Mouse (Mus musculus): ENCODE measurements around the gene Pde9a. TPM values are rescaled to one million over a fixed set of nuclear protein-coding genes. Genes with fewer than 3 reads are reported as not detected.
"Not testable (repeated sequence)": the region's sequence is repeated elsewhere in the genome, so short reads cannot be mapped to it uniquely, and the experiment has no call there.

Gene Pde9a
- polyA plus RNA-seq (2016; fragmentation: Nextera tagmentation; extraction: Ambion mirVana) = 30.3 and 32.4 TPM in 2 replicates

DNA sequence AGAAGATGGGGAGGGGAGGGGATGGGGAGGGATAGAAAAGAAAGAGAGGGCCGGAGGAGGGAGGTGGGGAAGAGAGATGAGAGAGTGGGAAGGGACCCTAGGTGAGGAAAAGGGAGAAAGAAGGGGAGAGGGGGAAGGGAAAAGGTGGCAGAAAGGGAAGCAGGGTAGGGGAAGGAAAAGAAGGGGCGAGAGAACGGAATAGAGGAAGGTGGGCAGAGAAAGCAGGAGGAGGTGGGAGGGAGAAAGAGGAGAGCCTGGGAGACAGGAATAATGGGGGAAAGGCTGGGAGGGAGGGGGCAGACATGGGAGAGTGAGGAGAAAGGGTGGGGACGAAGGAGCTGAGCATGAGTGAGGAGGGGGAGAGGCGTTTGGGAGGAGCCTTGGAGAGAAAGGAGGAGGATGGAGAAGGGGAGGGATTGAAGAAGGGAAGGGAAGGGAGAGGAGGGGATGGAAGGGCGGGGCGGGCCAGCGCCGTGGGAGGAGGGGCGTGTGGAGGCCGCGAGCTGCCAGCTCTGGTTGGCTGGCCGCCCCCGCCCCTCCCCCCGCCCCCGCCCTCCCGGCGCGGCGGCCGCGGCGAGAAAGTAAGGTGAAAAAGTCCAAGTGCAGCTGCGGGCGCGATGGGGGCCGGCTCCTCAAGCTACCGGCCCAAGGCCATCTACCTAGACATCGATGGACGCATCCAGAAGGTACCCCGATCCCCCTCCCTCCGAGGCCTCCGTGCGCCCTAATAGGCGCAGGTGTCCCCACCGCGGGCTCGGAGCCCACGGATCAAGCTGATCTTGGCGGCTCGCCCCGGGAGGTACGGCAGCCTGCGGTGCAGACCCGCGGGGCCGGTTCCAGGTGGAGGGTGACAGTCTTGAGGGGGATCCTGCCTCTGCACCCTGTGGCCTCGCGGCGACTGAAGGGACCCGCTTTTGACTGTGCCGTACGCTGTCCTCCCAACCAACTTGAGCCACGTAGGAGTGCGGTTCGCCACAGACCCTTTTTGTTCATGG is at the start of gene Pde9a:
TSS of gene Pde9a (plus strand) at position 540 of the 995 bp plus-strand sequence.
- 1% methylated on average over 38 of the region's 56 CpGs for WGBS
- no peaks in the 10 kb centered on the region for H3K36me3 ChIP-seq
- peaks cover 48% of the 10 kb centered on the region for H3K4me1 ChIP-seq
- ATAC-seq (ENCODE audit: low FRiP score, low read depth) = peak; percentile 90
- no peaks in the 10 kb centered on the region for H3K9me3 ChIP-seq
- peak within 1 kb of the TSS; percentile 78 for H3K9ac ChIP-seq (replicated peaks)
- H3K4me3 ChIP-seq = peak within 1 kb of the TSS; percentile 64
- H3K27ac ChIP-seq (replicated peaks) = peak within 1 kb of the TSS; percentile 75
- peak within 1 kb of the TSS; percentile 73 for H3K4me2 ChIP-seq (replicated peaks)
- H3K27me3 ChIP-seq = peaks cover 25% of the 10 kb centered on the region

DNA sequence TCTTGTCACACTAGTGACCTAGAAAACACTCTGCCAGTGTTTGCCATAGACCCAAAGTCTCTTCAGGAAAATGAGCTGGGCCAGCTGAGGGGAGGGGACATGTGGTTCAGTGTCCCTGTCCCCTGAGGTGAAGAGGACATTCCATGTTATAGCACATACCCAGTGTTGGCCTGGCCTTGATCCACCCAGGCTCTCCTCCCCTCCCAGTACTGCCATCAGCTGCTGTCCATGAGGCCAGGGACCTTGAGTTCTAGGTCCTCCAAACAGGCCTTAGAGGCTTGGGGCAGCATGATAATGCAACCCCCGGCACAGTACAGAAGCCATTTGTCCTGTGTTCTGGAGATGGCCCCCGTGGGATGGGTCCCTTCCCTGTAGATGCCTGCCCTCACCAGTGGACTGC is 46.2 kb upstream of the Pde9a start:
- Histone ChIP-seq H3K4me3 (no peak overlapping the region), H3K9ac (replicated peaks) (no peak overlapping the region), H3K4me1 (0 out of 2 replicates have a peak, but pooled peaks cover 6% of the 10 kb centered on the region), H3K27ac (replicated peaks) (no peak overlapping the region), H3K36me3 (no peaks in the 10 kb centered on the region), H3K9me3 (no peaks in the 10 kb centered on the region), H3K4me2 (replicated peaks) (no peak overlapping the region), H3K27me3 (no peaks in the 10 kb centered on the region)
- WGBS = 75% methylated on average over 2 of the region's 2 CpGs
- ATAC-seq (ENCODE audit: low FRiP score, low read depth) = no peak

DNA sequence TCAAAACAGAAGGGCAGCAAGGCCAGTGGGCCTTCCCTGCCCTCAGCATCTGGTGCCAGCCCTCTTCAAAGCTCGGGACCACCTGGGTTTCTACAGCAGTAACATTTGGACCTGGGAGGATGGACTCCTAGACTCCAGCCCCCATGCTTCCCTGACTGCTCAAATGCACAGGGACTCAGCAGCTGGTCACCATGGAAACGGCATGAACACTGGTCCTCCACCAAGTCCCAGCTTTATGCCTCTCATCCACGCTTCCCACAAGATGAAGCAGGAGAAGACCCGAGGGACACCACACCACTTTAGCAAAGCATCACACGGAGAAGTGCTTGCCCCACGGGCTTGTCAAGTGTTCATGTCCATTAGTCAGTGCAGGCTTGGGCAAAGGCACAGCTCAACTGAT is 43.8 kb upstream of the Pde9a start:
- WGBS = 57% methylated on average over 6 of the region's 6 CpGs
- no peak overlapping the region for H3K9ac ChIP-seq (replicated peaks)
- no peak overlapping the region for H3K4me3 ChIP-seq

DNA sequence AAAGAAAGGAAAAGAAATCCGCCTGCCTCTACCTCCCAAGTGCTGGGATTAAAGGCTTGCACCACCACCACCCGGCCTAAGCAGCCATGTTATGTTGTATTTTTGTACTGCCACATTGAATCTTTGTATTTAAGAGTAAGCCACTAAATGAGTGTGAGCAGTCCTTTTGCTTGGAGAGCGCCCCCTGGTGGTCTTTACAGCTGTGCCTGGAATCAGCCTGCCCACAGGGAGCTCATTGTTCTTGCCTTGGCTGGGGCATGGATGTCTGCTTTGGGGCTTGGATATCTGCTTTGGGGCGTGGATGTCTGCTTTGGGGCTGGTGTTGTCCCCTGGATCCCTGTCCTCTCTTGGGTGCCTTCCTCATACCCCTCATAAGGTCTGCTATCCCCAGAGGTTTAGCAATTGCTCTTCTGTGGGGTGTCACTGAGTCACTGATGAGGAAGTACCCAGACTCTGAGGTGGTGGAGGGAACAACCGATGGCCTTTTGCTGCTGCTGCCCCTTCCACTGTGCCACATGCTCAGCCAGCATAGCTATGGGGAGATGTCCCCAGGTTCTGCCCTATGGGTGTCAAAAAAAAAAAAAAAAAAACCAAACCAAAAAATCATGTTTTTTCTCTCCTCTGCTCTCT is 41.7 kb upstream of the Pde9a start:
- Histone ChIP-seq H3K4me1 (0 out of 2 replicates have a peak, but pooled peaks cover 6% of the 10 kb centered on the region), H3K36me3 (no peaks in the 10 kb centered on the region), H3K9ac (replicated peaks) (no peak overlapping the region), H3K27me3 (no peaks in the 10 kb centered on the region), H3K4me2 (replicated peaks) (no peak overlapping the region), H3K4me3 (no peak overlapping the region), H3K27ac (replicated peaks) (no peak overlapping the region), H3K9me3 (no peaks in the 10 kb centered on the region)
- WGBS = 39% methylated on average over 5 of the region's 5 CpGs
- no peak for ATAC-seq (ENCODE audit: low FRiP score, low read depth)

More for the DNA sequence above, 43.8 kb upstream of the Pde9a start:
- H3K27me3 ChIP-seq = no peaks in the 10 kb centered on the region
- H3K4me2 ChIP-seq (replicated peaks) = no peak overlapping the region
- no peak overlapping the region for H3K27ac ChIP-seq (replicated peaks)
- no peaks in the 10 kb centered on the region for H3K9me3 ChIP-seq
- 0 out of 2 replicates have a peak, but pooled peaks cover 6% of the 10 kb centered on the region for H3K4me1 ChIP-seq
- no peak for ATAC-seq (ENCODE audit: low FRiP score, low read depth)
- no peaks in the 10 kb centered on the region for H3K36me3 ChIP-seq

DNA sequence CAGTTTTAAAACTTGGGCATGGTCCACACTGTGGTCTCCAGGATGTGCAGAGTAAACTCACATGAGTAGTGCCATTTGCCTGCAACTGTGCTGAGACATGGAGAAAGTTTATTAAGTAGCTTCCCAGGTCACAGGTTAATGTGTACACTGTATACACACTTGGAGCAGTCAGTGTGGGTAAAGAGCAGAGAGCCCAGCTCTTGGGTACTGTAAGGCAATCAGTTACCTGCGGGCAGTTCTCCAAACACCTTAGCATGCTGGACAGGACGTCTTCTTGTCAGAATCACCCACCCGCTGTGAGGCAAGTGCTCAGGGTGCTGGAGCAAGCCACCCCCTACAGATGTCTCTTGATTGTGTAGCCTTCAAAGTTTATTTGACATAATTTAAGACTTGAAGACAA is 41.2 kb upstream of the Pde9a start:
- Histone ChIP-seq H3K36me3 (0 out of 2 replicates have a peak, but pooled peaks cover 2% of the 10 kb centered on the region), H3K27ac (replicated peaks) (no peak overlapping the region), H3K4me3 (no peak overlapping the region), H3K27me3 (no peaks in the 10 kb centered on the region; the same call in 1 of the 2 replicates), H3K4me1 (0 out of 2 replicates have a peak, but pooled peaks cover 6% of the 10 kb centered on the region), H3K4me2 (replicated peaks) (no peak overlapping the region), H3K9me3 (no peaks in the 10 kb centered on the region), H3K9ac (replicated peaks) (no peak overlapping the region)
- 94% methylated on average over 3 of the region's 3 CpGs for WGBS
- ATAC-seq (ENCODE audit: low FRiP score, low read depth) = no peak

DNA sequence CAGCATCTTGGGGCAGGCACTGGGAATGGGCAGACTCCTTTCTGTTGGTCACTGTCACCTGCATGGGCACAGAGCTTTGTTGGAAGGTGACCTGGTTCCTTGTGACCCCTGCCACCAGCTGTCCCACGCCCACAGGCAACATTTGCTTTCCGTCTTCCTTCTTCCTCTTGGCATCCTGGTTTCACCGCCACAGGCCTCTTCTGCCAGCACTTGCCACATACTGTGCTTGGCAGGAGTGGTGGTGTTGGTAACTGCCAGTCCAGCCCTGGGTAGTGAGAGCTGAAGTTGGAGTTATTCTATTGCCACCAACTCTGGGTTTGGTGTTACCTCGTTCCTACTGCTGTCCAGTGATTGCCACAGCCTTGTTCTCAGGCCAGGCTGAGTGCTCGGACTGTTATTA is 37.9 kb upstream of the Pde9a start:
- no peaks in the 10 kb centered on the region for H3K9me3 ChIP-seq
- no peak overlapping the region for H3K9ac ChIP-seq (replicated peaks)
- no peak overlapping the region for H3K4me2 ChIP-seq (replicated peaks)
- H3K4me1 ChIP-seq = peaks cover 11% of the 10 kb centered on the region; the same call in 1 of the 2 replicates
- no peak overlapping the region for H3K4me3 ChIP-seq
- no peaks in the 10 kb centered on the region; the same call in 1 of the 2 replicates for H3K27me3 ChIP-seq
- no peak for ATAC-seq (ENCODE audit: low FRiP score, low read depth)
- 83% methylated on average over 5 of the region's 5 CpGs for WGBS
- H3K27ac ChIP-seq (replicated peaks) = no peak overlapping the region
- 0 out of 2 replicates have a peak, but pooled peaks cover 7% of the 10 kb centered on the region for H3K36me3 ChIP-seq

DNA sequence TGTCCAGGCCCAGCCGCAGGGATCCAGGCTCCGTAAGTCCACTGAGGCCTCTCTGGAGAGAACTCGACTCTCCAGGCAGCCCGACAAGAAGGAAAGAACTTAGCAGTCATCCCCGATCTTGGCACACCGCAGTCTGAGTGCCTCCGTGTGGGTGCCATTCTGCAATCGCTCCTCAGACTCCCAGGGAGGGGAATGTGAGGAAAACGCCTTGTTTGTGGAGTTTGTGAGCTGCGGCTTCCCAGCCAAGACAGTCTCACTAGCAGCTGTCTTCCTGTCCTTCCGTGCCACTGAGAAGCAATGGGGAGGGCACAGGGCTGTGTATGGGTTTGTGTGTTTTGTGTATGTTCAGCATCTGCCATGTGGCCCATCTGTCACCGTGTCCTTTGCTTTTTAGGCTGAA is 36.6 kb upstream of the Pde9a start:
- H3K4me3 ChIP-seq = no peak overlapping the region
- no peak overlapping the region for H3K9ac ChIP-seq (replicated peaks)
- H3K27ac ChIP-seq (replicated peaks) = no peak overlapping the region
- H3K4me1 ChIP-seq = peaks cover 11% of the 10 kb centered on the region; the same call in 1 of the 2 replicates
- H3K4me2 ChIP-seq (replicated peaks) = no peak overlapping the region
- WGBS = 82% methylated on average over 12 of the region's 12 CpGs
- 0 out of 2 replicates have a peak, but pooled peaks cover 7% of the 10 kb centered on the region for H3K36me3 ChIP-seq
- H3K9me3 ChIP-seq = no peaks in the 10 kb centered on the region
- no peaks in the 10 kb centered on the region; the same call in 1 of the 2 replicates for H3K27me3 ChIP-seq
- ATAC-seq (ENCODE audit: low FRiP score, low read depth) = no peak

DNA sequence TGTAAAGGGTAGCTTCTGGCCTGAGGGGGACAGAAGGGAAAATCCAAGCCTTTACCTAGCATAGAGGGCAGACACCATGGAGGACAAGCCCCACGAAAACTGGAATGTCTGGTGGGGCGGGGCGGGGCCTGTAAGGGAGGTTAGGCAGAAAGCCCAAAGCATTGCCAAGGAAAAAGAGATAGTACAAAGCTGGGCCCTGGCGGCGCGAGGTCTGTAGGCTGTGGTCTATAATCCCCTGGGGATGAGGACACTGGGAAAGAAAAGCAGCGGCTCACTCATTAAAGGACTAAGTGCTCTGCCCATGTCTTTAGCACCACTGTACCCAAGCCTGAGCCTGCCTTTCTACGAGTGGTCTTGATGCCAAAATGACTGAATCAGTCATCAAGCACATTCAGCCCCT is 34.0 kb upstream of the Pde9a start:
- 0 out of 2 replicates have a peak, but pooled peaks cover 7% of the 10 kb centered on the region for H3K36me3 ChIP-seq
- H3K9me3 ChIP-seq = no peaks in the 10 kb centered on the region
- H3K4me2 ChIP-seq (replicated peaks) = no peak overlapping the region
- no peak for ATAC-seq (ENCODE audit: low FRiP score, low read depth)
- no peak overlapping the region for H3K9ac ChIP-seq (replicated peaks)
- H3K27me3 ChIP-seq = no peaks in the 10 kb centered on the region; the same call in 1 of the 2 replicates
- 38% methylated on average over 8 of the region's 8 CpGs for WGBS
- H3K27ac ChIP-seq (replicated peaks) = no peak overlapping the region
- peaks cover 26% of the 10 kb centered on the region for H3K4me1 ChIP-seq
- no peak overlapping the region for H3K4me3 ChIP-seq

DNA sequence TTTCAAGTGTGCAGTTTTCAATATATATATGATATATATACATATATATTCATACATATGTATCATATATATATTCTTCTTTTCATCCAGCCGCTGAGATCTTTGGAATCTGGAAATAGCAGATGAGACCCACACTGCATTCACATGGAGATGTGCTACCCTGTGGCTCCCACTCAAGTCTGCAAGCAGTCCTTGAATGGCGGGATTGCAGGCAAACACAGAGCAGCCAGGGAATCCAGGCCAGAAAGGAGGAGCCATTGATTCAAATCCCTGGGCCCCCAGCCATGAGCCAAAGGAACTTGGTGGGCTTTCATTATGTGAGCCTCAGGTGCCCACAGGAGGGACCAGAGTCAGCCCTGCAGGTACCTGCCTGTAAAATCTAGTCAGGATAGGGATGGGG is 32.8 kb upstream of the Pde9a start:
- no peak overlapping the region for H3K4me3 ChIP-seq
- H3K27me3 ChIP-seq = no peaks in the 10 kb centered on the region; the same call in 1 of the 2 replicates
- WGBS = 89% methylated on average over 2 of the region's 2 CpGs
- no peak overlapping the region for H3K9ac ChIP-seq (replicated peaks)
- 0 out of 2 replicates have a peak, but pooled peaks cover 7% of the 10 kb centered on the region for H3K36me3 ChIP-seq
- H3K9me3 ChIP-seq = no peaks in the 10 kb centered on the region
- no peak overlapping the region for H3K27ac ChIP-seq (replicated peaks)
- peaks cover 26% of the 10 kb centered on the region for H3K4me1 ChIP-seq
- no peak for ATAC-seq (ENCODE audit: low FRiP score, low read depth)
- H3K4me2 ChIP-seq (replicated peaks) = no peak overlapping the region

DNA sequence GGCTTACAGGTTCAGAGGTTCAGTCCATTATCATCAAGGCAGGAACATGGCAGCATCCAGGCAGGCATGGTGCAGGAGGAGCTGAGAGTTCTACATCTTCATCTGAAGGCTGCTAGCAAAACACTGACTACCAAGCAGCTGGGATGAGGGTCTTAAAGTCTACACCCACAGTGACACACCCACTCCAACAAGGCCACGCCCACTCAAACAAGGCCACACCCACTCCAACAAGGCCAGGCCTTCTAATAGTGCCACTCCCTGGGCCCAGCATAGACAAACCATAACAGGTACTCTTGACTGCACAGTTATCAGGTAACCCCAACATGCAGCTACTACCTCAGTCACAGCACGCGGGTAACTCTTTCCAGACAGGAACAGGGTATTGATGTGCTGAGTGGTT is 31.3 kb upstream of the Pde9a start:
- H3K27me3 ChIP-seq; H3K36me3 ChIP-seq; H3K9ac ChIP-seq (replicated peaks); H3K4me3 ChIP-seq; ATAC-seq (ENCODE audit: low FRiP score, low read depth); H3K9me3 ChIP-seq; H3K4me2 ChIP-seq (replicated peaks); H3K27ac ChIP-seq (replicated peaks): not testable (repeated sequence)
- H3K4me1 ChIP-seq = peaks cover 26% of the 10 kb centered on the region
- 80% methylated on average over 3 of the region's 3 CpGs for WGBS

DNA sequence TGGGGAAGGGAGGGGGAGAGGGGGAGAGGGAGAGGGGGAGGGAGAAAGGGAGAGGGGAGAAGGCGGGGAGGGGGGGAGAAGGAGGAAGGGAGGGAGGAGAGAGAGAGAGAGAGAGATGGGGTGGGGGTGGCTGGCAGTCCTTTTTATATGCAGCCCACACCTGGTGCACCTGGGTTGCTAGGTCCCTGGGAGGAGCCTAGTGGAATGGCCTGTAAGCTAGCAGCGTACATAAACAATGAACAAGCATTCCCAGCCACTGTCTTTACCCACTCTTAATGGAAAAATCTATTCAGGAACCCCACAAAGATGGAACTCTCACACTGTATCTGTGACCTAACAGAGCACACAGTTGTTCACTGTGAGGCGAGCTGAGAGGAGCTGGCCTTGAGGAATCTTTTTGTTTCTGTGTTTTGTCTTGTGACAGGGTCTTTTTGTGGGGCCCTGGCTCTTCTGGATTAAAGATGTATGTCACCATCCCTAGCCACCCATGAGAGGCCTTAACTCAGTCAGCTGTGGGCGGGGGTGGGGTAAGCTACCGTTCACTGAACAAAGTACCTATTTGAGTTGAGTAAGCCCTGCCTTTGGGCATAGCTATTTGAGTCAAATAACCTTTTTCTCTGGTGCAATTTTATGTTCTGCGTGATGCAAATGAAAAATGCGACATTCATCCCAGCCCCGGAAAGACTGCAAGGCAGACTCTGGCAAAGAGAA is 30.1 kb upstream of the Pde9a start:
- H3K9me3 ChIP-seq = no peaks in the 10 kb centered on the region
- H3K4me2 ChIP-seq (replicated peaks) = no peak overlapping the region
- H3K4me1 ChIP-seq = peaks cover 26% of the 10 kb centered on the region
- WGBS = 33% methylated on average over 8 of the region's 8 CpGs
- 0 out of 2 replicates have a peak overlapping the region, but pooled peaks have one; percentile 25 for H3K27ac ChIP-seq (replicated peaks)
- no peak for ATAC-seq (ENCODE audit: low FRiP score, low read depth)
- H3K27me3 ChIP-seq = no peaks in the 10 kb centered on the region
- no peak overlapping the region for H3K9ac ChIP-seq (replicated peaks)
- no peaks in the 10 kb centered on the region for H3K36me3 ChIP-seq
- H3K4me3 ChIP-seq = no peak overlapping the region
